Mouse (Mus musculus): ENCODE measurements at regions not wholly inside any gene's neighbourhood (a gene's known extent, or its start where the extent isn't known, plus 50 kb on each side); places are given as distances from the start of the nearest gene placed in this dataset.

DNA sequence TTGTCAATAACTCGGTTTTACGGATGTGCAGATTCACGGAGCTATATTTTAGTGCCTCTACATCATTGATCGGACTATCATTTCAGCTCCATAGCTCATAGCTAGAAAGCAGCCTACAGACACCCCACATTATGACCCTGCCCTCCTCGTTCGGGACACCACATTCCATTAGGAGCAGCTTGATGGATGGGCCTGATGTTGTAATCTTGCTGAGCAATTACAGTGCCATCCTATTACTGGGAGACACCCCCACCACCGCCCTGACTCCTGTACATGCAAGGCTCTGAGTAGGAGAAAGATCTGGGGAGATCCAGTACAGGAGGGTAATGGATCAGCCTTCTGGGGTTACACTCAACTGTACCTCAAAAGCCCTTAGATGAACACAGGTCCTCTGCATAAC, 120.2 kb downstream of the 2410131K14Rik start:
- TF ChIP-seq POLR2A (IDR thresholded peaks at IDR 0.05; ENCODE audit: insufficient read depth, low read depth, low read length): no peak
- TF ChIP-seq CTCF (IDR thresholded peaks at IDR 0.05; ENCODE audit: insufficient read depth, low read depth, low read length): no peak
